Mouse (Mus musculus) left cerebral cortex, adult 8-10 months (tissue): Measurements from ENCODE around the gene Sytl3. TPM values are rescaled to one million over a fixed set of nuclear protein-coding genes. Genes with fewer than 3 reads are reported as not detected.

Experiments
- DNase-seq, 2 experiments: peaks; one replicate each; pipeline ENCODE4 v3.0.0; 2022; ENCODE audit warnings: low spot score in 2 of 2
- total RNA-seq, 4 experiments: library from RNA; stranded (reverse); gene quantifications; 2 replicates each; pipeline ENCODE4 v1.2.4; 2022

Sytl3 gene
- total RNA-seq, 4 experiments from 2014 or later, result 0.19 to 1.1 (median 0.30) TPM; not detected in 1

- DNase-seq, result no peak
These were observed 76.0 kb downstream of the Sytl3 start for GRCm38 (mm10) chr17:6734746-6735441.

DNA sequence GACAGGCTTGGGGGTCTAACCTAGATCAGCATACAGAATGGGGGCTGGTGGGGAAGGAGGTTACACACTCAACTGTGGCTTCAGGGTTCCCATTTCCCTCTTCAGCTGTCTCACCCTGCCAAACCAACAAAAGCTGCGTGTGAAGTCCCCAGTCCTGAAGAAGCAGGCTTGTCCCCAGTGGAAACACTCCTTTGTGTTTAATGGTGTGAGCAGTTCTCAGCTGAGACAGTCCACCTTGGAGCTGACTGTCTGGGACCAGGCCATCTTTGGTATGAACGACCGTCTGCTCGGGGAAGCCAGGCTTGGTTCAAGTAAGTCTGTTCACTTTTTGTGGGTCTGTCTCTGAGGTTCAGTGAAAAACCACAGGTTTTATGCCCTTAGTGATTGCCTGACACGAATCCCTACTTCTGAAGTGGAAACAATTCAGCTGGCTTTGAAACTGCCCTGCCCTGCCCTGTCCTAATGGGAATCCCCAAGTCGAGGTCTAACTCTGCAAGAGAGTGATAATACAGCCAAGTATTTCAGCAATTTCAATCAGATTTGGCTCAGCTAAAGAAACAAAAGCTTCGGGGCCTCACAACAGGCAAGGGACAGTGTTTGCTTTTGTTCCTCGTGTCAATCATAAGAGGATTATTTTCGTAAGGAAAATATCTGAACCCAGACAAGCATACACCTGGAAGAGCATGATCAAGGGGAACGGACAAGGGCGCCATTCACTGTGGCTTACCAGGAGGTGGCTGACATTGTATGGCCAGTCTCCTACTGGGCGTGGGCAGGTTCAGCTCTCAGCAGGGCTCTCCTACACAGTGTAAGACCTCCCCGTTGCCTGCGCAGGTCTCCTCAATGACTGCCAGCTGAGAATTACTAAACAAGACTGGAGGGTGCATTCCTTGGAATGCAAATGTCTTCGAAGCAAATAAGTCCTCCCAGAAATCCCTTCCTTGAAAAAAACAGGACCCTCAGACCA is 77.7 kb downstream of the Sytl3 start:
- DNase-seq, result no peak

GRCm38 (mm10) chr17:6737273-6737997 is 78.5 kb downstream of the Sytl3 start:
- DNase-seq, result no peak

DNA sequence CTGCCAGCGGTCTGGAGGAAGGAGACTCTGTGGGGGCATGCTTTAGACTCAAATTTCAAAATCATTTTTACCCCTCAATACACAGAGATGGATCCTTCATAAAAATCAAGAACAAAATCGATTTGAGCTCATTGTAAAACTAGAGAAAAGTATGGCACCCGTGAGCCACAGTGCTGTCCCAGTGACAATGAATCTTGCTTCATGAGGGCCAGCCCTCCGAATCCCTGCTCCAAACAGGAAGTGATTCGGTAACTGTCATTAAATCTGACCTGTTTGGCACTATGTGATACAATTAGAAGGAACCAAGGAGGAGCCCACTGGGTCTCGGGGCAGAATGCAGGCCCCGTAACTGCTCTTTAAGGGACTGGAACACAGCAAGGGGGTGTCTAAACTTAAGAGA is 79.9 kb downstream of the Sytl3 start:
- no peak for DNase-seq

DNA sequence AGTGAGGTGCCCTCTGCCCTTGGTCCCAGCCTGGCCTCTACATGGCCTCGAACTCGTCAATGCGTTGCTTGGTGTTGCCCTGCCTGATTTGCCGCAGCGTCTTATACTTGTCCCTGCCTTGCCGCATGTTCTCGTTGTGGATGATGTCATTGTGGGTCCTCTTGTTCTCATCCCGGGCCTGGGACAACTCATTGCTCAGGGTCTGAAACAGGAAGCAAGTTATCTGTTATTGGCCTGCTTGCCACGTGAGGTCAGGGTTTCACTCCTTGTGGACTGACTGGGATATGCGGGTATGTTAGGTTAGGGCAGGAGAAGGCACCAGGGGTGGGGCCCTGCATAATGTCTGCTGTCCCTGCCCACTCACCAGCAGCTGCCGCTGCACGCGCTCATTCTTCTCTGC is 80.4 kb downstream of the Sytl3 start:
- no peak for DNase-seq

DNA sequence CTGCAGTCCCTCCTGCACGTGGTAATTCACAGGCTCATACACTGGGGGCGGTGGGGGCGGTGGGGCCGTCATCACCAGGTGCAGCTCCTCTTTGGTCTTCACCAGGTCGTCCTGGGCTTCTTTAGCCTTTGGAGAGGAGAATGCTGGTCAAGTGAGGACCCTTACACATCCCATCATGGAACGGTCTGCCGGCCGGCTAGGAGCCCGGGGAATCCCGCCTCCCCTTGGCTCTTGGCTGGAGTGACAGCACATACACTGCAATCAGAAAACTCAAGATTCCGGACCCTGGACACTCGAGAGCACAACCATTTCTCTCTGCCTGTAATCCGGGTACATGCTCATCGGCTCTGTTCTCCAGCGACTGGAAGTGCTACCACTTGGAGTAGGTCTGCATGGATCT is 80.9 kb downstream of the Sytl3 start:
- DNase-seq, result no peak

DNA sequence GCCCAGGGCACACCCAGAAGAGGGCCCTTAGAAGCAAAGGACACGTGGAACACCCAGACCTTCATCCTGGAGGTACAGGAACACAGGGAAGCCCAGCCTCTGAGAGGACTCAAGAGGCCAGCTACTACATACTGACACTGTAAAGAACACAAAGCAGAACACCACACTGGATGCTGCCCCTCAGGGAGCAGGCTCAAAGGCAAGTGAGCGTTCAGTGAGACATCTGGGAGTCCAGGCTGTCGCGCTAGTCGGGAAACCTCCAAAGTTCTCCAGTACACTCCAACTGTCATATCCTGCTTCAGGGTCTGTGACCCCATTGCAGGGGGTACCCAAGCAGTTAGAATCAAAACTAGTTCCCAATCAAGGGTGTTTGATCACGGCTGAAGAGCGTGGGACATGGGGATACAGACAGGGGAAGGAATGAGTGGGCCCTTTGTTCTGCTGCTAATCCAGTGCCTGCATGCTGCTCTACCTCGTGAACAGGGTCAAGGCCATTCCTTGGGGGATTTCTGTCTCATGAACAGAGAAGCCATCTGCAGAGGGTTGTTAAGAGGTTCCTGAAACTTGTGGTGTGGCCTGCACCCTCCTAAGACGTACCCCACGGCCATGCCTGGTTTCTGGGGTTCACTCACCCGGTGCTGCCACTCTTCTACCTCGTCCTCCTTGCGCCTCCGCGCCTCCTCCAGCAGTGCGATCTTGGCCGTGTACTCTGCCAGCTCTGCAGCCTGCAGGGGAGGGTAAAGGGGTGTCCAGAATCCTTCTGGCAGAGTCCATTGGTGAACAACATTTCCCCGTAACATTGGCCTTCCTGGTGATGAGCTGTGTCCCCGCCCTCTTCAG is 81.7 kb downstream of the Sytl3 start:
- no peak for DNase-seq

- no peak for DNase-seq
These were observed 82.4 kb downstream of the Sytl3 start for GRCm38 (mm10) chr17:6741271-6741670.

- no peak for DNase-seq
These were observed 83.5 kb downstream of the Sytl3 start for GRCm38 (mm10) chr17:6742083-6743038.

DNA sequence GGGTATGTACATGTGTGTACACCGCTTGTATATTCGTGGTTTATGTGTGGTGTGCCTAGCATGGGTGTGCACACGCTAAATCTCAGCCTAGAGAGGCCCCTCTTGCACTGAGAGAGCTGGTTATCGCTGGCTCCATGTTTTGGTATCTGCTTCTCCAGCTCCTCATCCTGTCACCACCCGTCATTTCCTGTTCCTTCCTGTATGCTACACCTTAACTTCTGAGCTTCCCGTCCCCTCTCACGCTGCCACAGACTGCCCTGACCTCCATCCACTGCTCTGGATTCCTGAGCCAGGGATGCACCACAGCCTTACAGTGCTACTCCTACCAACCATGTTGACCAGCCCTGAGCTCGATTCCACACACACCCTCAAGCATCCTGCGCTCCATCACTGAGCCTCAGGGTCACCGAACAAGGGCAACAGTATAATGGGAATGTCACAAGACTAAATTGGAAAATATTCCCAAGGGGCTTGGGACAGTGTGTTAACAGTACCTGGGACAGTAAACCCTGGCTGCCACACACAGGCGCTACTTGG is 84.2 kb downstream of the Sytl3 start:
- no peak for DNase-seq

GRCm38 (mm10) chr17:6743787-6744239 is 84.9 kb downstream of the Sytl3 start:
- DNase-seq, result no peak

DNA sequence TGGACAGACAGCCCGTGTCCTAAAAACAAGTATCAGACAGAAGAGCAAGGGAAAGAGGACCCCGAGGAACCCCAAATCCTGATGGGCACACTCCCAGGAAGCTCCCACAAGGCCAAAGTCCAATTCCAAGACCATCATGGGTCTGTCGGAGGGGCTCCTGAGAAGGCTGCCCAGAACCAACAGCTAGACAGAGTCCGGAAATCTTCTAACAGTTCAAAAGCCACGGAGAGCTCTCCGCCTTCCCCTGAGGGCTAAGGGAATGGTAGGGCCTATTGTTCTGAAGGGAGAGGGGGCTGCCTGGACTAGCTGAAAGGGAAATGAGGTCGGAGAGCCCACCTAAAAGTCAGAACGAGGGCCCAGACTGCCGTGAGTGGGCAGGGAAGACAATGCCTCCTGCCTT is 85.5 kb downstream of the Sytl3 start:
- no peak for DNase-seq

- DNase-seq, result no peak
These were observed 86.0 kb downstream of the Sytl3 start for GRCm38 (mm10) chr17:6744871-6745270.

GRCm38 (mm10) chr17:6745503-6745902 is 86.6 kb downstream of the Sytl3 start:
- DNase-seq, result no peak

DNA sequence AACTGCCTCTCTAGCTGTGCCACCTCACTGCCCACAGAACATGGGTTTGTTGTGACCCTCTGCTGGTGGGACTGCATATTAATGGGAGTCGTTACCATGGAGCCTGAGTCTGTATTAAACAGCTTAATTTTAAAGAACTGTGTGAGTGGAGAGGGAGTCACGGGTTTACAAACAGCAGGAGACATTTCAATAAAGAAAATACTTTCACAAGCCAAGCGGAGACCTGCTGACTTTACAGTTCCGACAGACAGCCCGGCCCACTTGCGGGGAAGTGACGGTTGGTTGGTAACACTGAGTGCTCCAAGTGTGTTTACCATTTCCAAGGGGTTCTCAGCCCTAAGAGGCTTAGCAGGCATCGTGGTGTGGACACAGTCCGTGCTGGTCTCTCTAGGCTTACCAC is 87.1 kb downstream of the Sytl3 start:
- DNase-seq, result no peak

- DNase-seq, result no peak
These were observed 87.7 kb downstream of the Sytl3 start for GRCm38 (mm10) chr17:6746452-6747231.

DNA sequence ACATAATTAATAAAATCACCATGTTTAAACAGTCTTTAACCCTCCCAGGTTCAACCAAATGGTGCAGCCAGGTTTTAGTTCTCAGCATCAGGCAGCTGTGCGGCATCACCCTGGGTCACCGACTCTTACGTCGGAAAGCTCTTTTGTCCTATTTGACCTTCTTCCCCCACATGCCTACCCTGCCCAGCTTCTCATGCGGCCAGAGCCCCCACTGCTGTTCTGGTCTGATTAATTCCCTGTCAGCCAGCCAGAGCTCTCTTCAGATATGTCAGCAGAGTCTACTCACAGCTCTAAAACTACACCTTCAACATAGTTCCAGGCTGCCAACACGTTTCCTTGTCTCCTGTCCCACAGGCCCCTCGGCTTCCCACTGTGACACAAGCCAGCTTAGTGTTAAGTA is 88.6 kb downstream of the Sytl3 start:
- DNase-seq, result no peak

GRCm38 (mm10) chr17:6748779-6749464 is 90.0 kb downstream of the Sytl3 start:
- no peak for DNase-seq
